Mouse (Mus musculus): ENCODE measurements at regions not wholly inside any gene's neighbourhood (a gene's known extent, or its start where the extent isn't known, plus 50 kb on each side); places are given as distances from the start of the nearest gene placed in this dataset.

GRCm38 (mm10) chr13:73405720-73406629, 61.0 kb upstream of the Lpcat1 start:
- no peak for DNase-seq (ENCODE audit: low read depth)

- no peak for DNase-seq (ENCODE audit: low read depth)
These were observed 66.1 kb upstream of the Lpcat1 start for GRCm38 (mm10) chr13:73400921-73401320.

GRCm38 (mm10) chr13:73397033-73397432, 68.7 kb upstream of the Ndufs6 start:
- DNase-seq (ENCODE audit: low read depth), result no peak

GRCm38 (mm10) chr13:73395856-73396255, 67.5 kb upstream of the Ndufs6 start:
- no peak for DNase-seq (ENCODE audit: low read depth)

- no peak for DNase-seq (ENCODE audit: low read depth)
These were observed 60.7 kb upstream of the Ndufs6 start for GRCm38 (mm10) chr13:73389051-73389450.

GRCm38 (mm10) chr13:73383585-73383984, 55.2 kb upstream of the Ndufs6 start:
- DNase-seq (ENCODE audit: low read depth), result peak; percentile 41
